Mouse (Mus musculus) ovary, postnatal 14 days (tissue): ENCODE results near the gene Coro7.
"Not testable (repeated sequence)": the region's sequence is repeated elsewhere in the genome, so short reads cannot be mapped to it uniquely, and the experiment has no call there.

Source experiments
- DNase-seq: peaks from one replicate; pipeline ENCODE4 v3.0.0; 2022; ENCODE audit warnings: low spot score

Gene Coro7

GRCm38 (mm10) chr16:4679121-4680018 lies at the start of gene Coro7:
Coro7 (minus strand) TSS chr16:4679777.
- peak; percentile 75 for DNase-seq

GRCm38 (mm10) chr16:4727963-4728362 lies 48.4 kb upstream of the Coro7 start:
- no peak for DNase-seq

GRCm38 (mm10) chr16:4727526-4727925 lies 47.9 kb upstream of the Coro7 start:
- no peak for DNase-seq

- DNase-seq, result no peak
Measured at GRCm38 (mm10) chr16:4726528-4727128, 47.1 kb upstream of the Coro7 start.

GRCm38 (mm10) chr16:4725780-4726527 lies 46.4 kb upstream of the Coro7 start, which contains the start of gene Hmox2:
Hmox2 (plus strand) TSS chr16:4726361.
- DNase-seq, result peak; percentile 94

GRCm38 (mm10) chr16:4725266-4725665 lies 45.7 kb upstream of the Coro7 start:
- no peak for DNase-seq

- no peak for DNase-seq
Measured at GRCm38 (mm10) chr16:4722915-4723209, 43.3 kb upstream of the Coro7 start.

- DNase-seq, result no peak
Measured at GRCm38 (mm10) chr16:4722128-4722914, 42.7 kb upstream of the Coro7 start.

GRCm38 (mm10) chr16:4718753-4719518 lies 39.4 kb upstream of the Coro7 start, which contains the start of gene Nmral1:
Nmral1 (minus strand) TSS chr16:4719356.
- DNase-seq, result peak; percentile 36

- no peak for DNase-seq
Measured at GRCm38 (mm10) chr16:4717866-4718265, 38.3 kb upstream of the Coro7 start.

- no peak for DNase-seq
Measured at GRCm38 (mm10) chr16:4713861-4714710, 34.5 kb upstream of the Coro7 start.

- no peak for DNase-seq
Measured at GRCm38 (mm10) chr16:4711173-4711572, 31.6 kb upstream of the Coro7 start.

- no peak for DNase-seq
Measured at GRCm38 (mm10) chr16:4705541-4705940, 26.0 kb upstream of the Coro7 start.

- DNase-seq, result no peak
Measured at GRCm38 (mm10) chr16:4702646-4703045, 23.1 kb upstream of the Coro7 start.

GRCm38 (mm10) chr16:4701211-4701610 lies 21.6 kb upstream of the Coro7 start:
- no peak for DNase-seq

- DNase-seq, result not testable (repeated sequence)
Measured at GRCm38 (mm10) chr16:4689371-4689770, 9.8 kb upstream of the Coro7 start.

- DNase-seq, result no peak
Measured at GRCm38 (mm10) chr16:4684457-4684791, 4.8 kb upstream of the Coro7 start.

- peak; percentile 96 for DNase-seq
Measured at GRCm38 (mm10) chr16:4683581-4684456, 4.2 kb upstream of the Coro7 start.

- DNase-seq, result no peak
Measured at GRCm38 (mm10) chr16:4683193-4683580, 3.6 kb upstream of the Coro7 start.
